Mouse (Mus musculus) testis, adult 2 months (tissue): ENCODE measurements at regions not wholly inside any gene's neighbourhood (a gene's known extent, or its start where the extent isn't known, plus 50 kb on each side); places are given as distances from the start of the nearest gene placed in this dataset.

Experiments
- CTCF ChIP-seq: fragments of 200-500 bp; IDR thresholded peaks from 2 replicates; pipeline ENCODE4 v1.5.1; 2012; ENCODE audit warnings: low read depth, mild to moderate bottlenecking, inconsistent platforms, low read length, moderate library complexity; ENCODE audit not compliant: control insufficient read depth, insufficient read depth, insufficient replicate concordance
- POLR2A ChIP-seq: fragments of 200-500 bp; IDR thresholded peaks from 2 replicates; pipeline ENCODE4 v1.6.1; 2012; ENCODE audit warnings: low read depth, mild to moderate bottlenecking, inconsistent platforms, low read length, moderate library complexity; ENCODE audit not compliant: control insufficient read depth

GRCm38 (mm10) chr12:37047191-37047590 is 61.1 kb upstream of the Meox2 start:
- TF ChIP-seq POLR2A, result no peak
- TF ChIP-seq CTCF, result no peak
